ENCODE assay signal across 14 mouse cellular contexts in the genomic region with DNA sequence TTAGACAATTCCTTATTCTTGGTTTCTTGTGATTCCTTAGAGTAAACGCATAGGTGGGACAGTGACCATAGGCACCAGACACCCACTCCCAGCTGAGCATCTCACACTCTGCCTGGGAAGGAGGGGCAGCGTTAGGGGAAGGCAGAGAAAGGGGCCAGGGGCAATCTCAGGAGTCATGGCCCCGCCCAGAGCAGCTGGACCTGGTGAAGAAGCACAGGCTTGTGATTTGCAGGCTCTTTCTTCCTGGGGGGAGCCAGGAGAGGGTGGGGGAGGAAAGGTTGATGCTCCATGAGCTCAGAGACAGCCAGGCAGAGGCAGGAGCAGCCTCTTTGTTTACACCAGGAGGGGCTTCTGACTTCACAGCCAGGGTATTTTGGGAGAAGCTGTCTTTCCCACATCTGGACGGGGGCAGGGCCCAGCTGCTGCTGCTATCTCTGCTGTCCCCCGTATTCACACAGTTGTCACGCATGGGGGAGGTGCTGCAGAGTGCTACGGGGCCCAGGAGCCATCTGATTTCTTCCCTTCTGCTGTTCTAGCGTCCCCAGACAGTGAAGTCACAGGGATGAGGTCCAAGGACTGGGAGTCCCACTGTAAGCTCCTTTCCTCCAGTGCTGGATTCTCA.
DNase-seq lines count a peak whose midpoint lies in the region; ATAC-seq and TF ChIP-seq lines count a peak whose summit lies in the region.
"Had no signal": no experiment of that assay in that cellular context is flagged by ENCODE, and none has a peak within 500 bp of the region (broad histone marks: within the 10 kb centered on the region; RNA-seq: fewer than 3 reads in every experiment).

No protein-coding gene starts in this region.

- intact Hi-C loops in heart, postnatal 25 days (cut with DNase I): no loop called here

- H3K9me3 ChIP-seq in midbrain, embryonic 11.5 days (ENCODE audit: control insufficient read depth, low read length): no peaks in the 10 kb centered on the region
- no peaks in the 10 kb centered on the region for H3K9me3 ChIP-seq in midbrain, postnatal 0 days (ENCODE audit: low read length)
- H3K9me3 ChIP-seq in embryonic facial prominence, embryonic 12.5 days: no peaks in the 10 kb centered on the region
- H3K9me3 ChIP-seq in limb, embryonic 13.5 days: no peaks in the 10 kb centered on the region
- no peaks in the 10 kb centered on the region for H3K9me3 ChIP-seq in liver, postnatal 0 days (ENCODE audit: low read length)

- ATAC-seq in midbrain, embryonic 11.5 days (ENCODE audit: low FRiP score): no peak
- no peak for ATAC-seq in midbrain, postnatal 0 days (ENCODE audit: low FRiP score)
- ATAC-seq in embryonic facial prominence, embryonic 12.5 days (ENCODE audit: insufficient number of reproducible peaks, insufficient read depth, low FRiP score, low TSS enrichment): no peak
- no peak for ATAC-seq in limb, embryonic 13.5 days (ENCODE audit: low FRiP score, low read depth)
- ATAC-seq in liver, postnatal 0 days: no peak
- ATAC-seq: Patski had no signal

- H3K4me2 ChIP-seq in midbrain, embryonic 11.5 days: no peak overlapping the region
- H3K4me2 ChIP-seq in midbrain, postnatal 0 days (ENCODE audit: low read depth, low read length, poor library complexity, severe bottlenecking): no peak overlapping the region
- no peak overlapping the region for H3K4me2 ChIP-seq in embryonic facial prominence, embryonic 12.5 days (replicated peaks)
- H3K4me2 ChIP-seq in limb, embryonic 13.5 days (replicated peaks): no peak overlapping the region
- H3K4me2 ChIP-seq in liver, postnatal 0 days (ENCODE audit: low read depth, low read length): no peak overlapping the region

- WGBS in midbrain, embryonic 11.5 days: 12% methylated on average over 8 of the region's 8 CpGs
- WGBS in midbrain, postnatal 0 days: 37% methylated on average over 8 of the region's 8 CpGs
- 13% methylated on average over 8 of the region's 8 CpGs for WGBS in embryonic facial prominence, embryonic 12.5 days
- 15% methylated on average over 8 of the region's 8 CpGs for WGBS in limb, embryonic 13.5 days
- 29% methylated on average over 8 of the region's 8 CpGs for WGBS in liver, postnatal 0 days (ENCODE audit: insufficient replicate concordance)

- no peak overlapping the region; the same call in 1 of the 2 replicates for H3K27ac ChIP-seq in midbrain, embryonic 11.5 days (ENCODE audit: low read depth, low read length)
- H3K27ac ChIP-seq in midbrain, postnatal 0 days (ENCODE audit: low read depth, low read length): no peak overlapping the region
- H3K27ac ChIP-seq in embryonic facial prominence, embryonic 12.5 days: peak overlapping the region; percentile 63
- H3K27ac ChIP-seq in limb, embryonic 13.5 days: no peak overlapping the region; the same call in 1 of the 2 replicates
- H3K27ac ChIP-seq in liver, postnatal 0 days (ENCODE audit: low read depth): no peak overlapping the region

- no peak overlapping the region for H3K4me3 ChIP-seq in midbrain, embryonic 11.5 days (ENCODE audit: low read depth, low read length)
- no peak overlapping the region for H3K4me3 ChIP-seq in midbrain, postnatal 0 days (ENCODE audit: low read depth, low read length)
- H3K4me3 ChIP-seq in embryonic facial prominence, embryonic 12.5 days: no peak overlapping the region
- H3K4me3 ChIP-seq in limb, embryonic 13.5 days: no peak overlapping the region
- H3K4me3 ChIP-seq in liver, postnatal 0 days (ENCODE audit: low read depth, low read length): no peak overlapping the region
- H3K4me3 ChIP-seq: erythroblast, embryonic 14.5 days had no signal

- no peak for TF ChIP-seq EP300 in liver, postnatal 0 days (IDR thresholded peaks at IDR 0.05; ENCODE audit: low read depth)

- peak overlapping the region; percentile 40 for H3K9ac ChIP-seq in midbrain, embryonic 11.5 days (ENCODE audit: low read length)
- no peak overlapping the region for H3K9ac ChIP-seq in midbrain, postnatal 0 days (replicated peaks; ENCODE audit: low read length, poor library complexity, severe bottlenecking)
- no peak overlapping the region for H3K9ac ChIP-seq in embryonic facial prominence, embryonic 12.5 days
- H3K9ac ChIP-seq in limb, embryonic 13.5 days: peak overlapping the region; percentile 43; the same call in 1 of the 2 replicates
- no peak overlapping the region for H3K9ac ChIP-seq in liver, postnatal 0 days (replicated peaks)

- H3K27me3 ChIP-seq in midbrain, embryonic 11.5 days (ENCODE audit: control insufficient read depth, insufficient read depth, low read length): no peaks in the 10 kb centered on the region; the same call in 1 of the 2 replicates
- H3K27me3 ChIP-seq in midbrain, postnatal 0 days (ENCODE audit: insufficient read depth, low read length): no peaks in the 10 kb centered on the region
- no peaks in the 10 kb centered on the region for H3K27me3 ChIP-seq in embryonic facial prominence, embryonic 12.5 days
- peaks cover 27% of the 10 kb centered on the region for H3K27me3 ChIP-seq in limb, embryonic 13.5 days
- 0 out of 2 replicates have a peak, but pooled peaks cover 11% of the 10 kb centered on the region for H3K27me3 ChIP-seq in liver, postnatal 0 days (ENCODE audit: insufficient read depth, low read length)

- peak; percentile 95 for DNase-seq in heart, adult 11 months
- no peak for DNase-seq in heart, postnatal 25 days (ENCODE audit: low spot score)
- no peak for DNase-seq in midbrain, embryonic 11.5 days (ENCODE audit: low spot score, missing footprints)
- DNase-seq in midbrain, postnatal 0 days (ENCODE audit: low spot score): no peak
- no peak for DNase-seq in layer of hippocampus, postnatal 14 days (ENCODE audit: low spot score in 2 of 2)
- DNase-seq in liver, postnatal 0 days: no peak
- DNase-seq: adrenal gland, postnatal 14 days; cerebellum, adult 18-20 months; kidney, adult 2 months; thymus, postnatal 36 days had no signal

- TF ChIP-seq CTCF in midbrain, postnatal 0 days (IDR thresholded peaks at IDR 0.05): no peak
- TF ChIP-seq CTCF in liver, postnatal 0 days (IDR thresholded peaks at IDR 0.05; ENCODE audit: low read depth): no peak

- no peaks in the 10 kb centered on the region for H3K36me3 ChIP-seq in midbrain, embryonic 11.5 days (ENCODE audit: control insufficient read depth, insufficient read depth, low read length)
- H3K36me3 ChIP-seq in midbrain, postnatal 0 days (ENCODE audit: insufficient read depth, low read length): no peaks in the 10 kb centered on the region
- H3K36me3 ChIP-seq in embryonic facial prominence, embryonic 12.5 days: no peaks in the 10 kb centered on the region
- no peaks in the 10 kb centered on the region for H3K36me3 ChIP-seq in limb, embryonic 13.5 days
- H3K36me3 ChIP-seq in liver, postnatal 0 days (replicated peaks; ENCODE audit: insufficient read depth, low read length): no peaks in the 10 kb centered on the region

- peaks cover 45% of the 10 kb centered on the region for H3K4me1 ChIP-seq in midbrain, embryonic 11.5 days (ENCODE audit: control insufficient read depth, insufficient read depth, low read length)
- H3K4me1 ChIP-seq in midbrain, postnatal 0 days (ENCODE audit: insufficient read depth, low read length): peaks cover 7% of the 10 kb centered on the region; the same call in 1 of the 2 replicates
- H3K4me1 ChIP-seq in embryonic facial prominence, embryonic 12.5 days: peaks cover 71% of the 10 kb centered on the region
- peaks cover 69% of the 10 kb centered on the region for H3K4me1 ChIP-seq in limb, embryonic 13.5 days
- H3K4me1 ChIP-seq in liver, postnatal 0 days (ENCODE audit: insufficient read depth): peaks cover 5% of the 10 kb centered on the region

Comparison
In these comparisons a context has a peak if more than half of its experiments do, and no peak if none do; other contexts are left out.
1. H3K9ac ChIP-seq: peak in midbrain, embryonic 11.5 days (single experiment) and limb, embryonic 13.5 days (single experiment); none in midbrain, postnatal 0 days (single experiment), embryonic facial prominence, embryonic 12.5 days (single experiment) and liver, postnatal 0 days (single experiment).